Mouse (Mus musculus) cerebellum, adult (tissue): Measurements from ENCODE around the gene C1s2.
"Not testable (repeated sequence)": the region's sequence is repeated elsewhere in the genome, so short reads cannot be mapped to it uniquely, and the experiment has no call there.

Source experiments
- ATAC-seq: cut with Nextera tagmentation; 2 replicates; pipeline ENCODE4 v1.9.2; 2017; ENCODE audit warnings: mild to moderate bottlenecking, moderate library complexity, mixed read lengths; ENCODE audit not compliant: insufficient number of reproducible peaks, low FRiP score, low TSS enrichment

Gene C1s2

GRCm38 (mm10) chr6:124635985-124636384 is at the start of gene C1s2:
Gene C1s2, minus strand, starts transcription at chr6:124636085.
- ATAC-seq, result not testable (repeated sequence)

GRCm38 (mm10) chr6:124683591-124684417 is 47.9 kb upstream of the C1s2 start:
- no peak; the same call in 1 of the 2 replicates for ATAC-seq

DNA sequence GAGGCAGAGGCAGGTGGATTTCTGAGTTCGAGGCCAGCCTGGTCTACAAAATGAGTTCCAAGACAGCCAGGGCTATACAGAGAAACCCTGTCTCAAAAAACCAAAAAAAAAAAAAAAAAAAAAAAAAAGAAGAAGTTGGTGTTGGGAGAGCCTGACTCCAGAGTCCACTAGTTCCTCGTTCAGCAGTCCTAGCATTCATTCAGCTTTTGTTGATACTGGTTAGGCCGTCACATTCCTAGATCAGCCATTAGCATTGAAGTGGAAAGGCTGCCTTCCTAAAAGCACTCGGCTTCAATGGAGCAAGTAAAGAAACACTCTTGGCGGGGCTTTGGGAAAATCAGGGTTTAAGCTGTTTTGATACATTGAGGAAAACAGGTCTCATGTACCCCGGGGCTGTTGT is 46.4 kb upstream of the C1s2 start:
- ATAC-seq, result not testable (repeated sequence)

DNA sequence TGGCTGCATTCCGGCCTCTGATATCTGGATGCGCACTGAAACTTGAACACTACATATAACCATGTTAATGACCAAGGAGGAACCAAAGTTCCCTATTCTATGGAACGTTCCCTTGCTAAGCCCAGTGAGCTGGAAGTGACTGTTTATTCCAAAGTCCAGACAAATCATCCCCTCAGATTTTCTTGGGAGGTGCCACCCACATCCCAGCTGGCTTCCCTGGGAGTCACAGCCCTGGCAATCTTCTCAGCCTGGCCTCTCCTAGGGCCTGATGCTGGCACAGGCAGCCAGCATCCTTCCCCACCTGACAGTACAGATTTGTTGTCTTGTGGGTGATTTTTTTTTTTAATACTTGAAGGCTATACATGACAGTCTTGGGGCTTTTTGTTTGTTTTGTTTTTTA is 43.6 kb upstream of the C1s2 start:
- ATAC-seq, result no peak

DNA sequence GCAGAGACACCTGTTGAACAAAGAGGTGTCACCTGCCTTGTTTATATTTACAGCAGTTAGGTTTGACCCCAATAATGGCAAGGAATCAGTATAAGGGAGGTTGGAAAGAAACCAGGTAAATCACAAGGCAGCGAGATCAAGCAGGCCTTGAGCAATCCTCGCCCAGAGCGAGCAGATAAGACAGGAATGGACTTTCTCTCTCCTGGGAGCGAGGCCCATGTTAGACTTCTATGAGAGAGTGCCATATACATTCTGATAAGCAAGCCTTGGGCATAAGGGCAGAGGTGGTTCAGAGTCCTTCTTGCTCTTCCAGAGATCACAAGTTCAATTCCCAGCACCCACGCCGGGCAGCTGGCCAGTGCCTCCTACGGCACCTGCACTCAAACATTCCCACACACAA is 42.9 kb upstream of the C1s2 start:
- ATAC-seq, result no peak

- no peak for ATAC-seq
Measured at GRCm38 (mm10) chr6:124676171-124676570, 40.3 kb upstream of the C1s2 start.

DNA sequence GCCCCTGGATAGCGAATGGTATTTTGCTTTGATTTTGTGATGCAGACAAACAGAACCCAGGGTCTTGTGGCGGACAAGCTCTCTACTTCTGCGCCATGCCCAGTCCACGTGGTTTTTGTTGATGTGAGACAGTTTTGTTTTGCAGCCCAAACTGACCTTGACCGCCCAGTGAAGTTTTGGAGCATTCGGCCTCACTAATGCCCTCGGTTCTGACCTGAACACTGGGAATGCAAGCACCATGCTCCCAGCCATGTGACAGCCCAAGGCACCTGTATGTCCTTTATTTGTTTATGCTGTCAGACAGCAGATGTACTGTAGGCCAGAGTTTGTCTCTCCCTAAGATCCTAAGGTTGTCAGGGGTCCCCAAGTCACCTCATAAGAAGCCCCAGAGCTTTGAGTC is 38.7 kb upstream of the C1s2 start:
- no peak for ATAC-seq

- ATAC-seq, result peak; percentile 20; the same call in 1 of the 2 replicates
Measured at GRCm38 (mm10) chr6:124673619-124674018, 37.7 kb upstream of the C1s2 start.

DNA sequence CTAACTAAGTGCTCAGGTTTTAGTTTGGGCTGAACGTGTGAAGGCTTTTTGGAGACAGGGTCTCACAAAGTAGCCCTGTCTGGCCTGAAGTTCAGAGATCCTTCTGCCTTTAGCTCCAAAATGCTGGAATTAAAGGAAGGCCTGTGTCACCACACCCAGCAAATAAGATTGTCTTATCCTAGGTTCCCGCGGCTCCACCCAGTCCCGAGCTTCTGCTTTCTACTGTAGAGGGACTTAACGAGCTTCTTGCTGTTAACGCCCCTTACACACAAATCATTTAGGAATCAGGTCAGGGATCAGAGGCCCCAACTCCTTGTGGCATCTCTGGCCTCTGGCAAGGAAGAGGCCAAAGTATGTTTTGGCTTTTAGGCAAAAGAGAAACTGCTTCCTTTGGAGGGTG is 36.2 kb upstream of the C1s2 start:
- no peak for ATAC-seq

DNA sequence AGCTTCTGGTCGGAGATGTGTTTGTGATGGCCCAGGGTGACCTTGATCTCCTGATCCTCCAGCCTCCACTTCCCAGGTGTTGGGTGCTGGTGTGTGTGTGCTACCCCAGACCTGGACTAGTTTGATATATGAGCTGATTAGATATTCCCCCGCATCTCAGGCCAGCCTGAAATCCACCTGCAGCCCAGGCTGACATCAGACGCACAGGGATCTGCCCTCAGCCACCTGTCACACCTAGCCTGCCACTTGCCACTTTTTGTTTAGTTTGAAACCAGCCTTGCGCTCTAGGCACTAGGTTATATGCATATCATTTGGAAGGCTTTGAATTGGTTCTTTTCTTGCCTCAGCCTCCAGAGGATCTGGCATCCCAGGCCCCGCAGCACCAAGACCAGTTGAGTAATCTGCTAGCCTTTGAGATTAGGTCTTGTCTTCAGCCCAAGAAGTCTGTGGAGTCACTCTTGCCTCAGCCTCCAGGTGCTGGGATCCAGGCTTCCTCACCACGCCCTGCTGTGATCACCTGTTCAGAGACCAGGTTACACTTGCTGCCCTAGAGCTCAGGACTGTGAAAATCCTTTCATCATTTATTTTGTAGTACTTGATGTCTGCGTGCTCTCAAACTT is 34.5 kb upstream of the C1s2 start:
- no peak for ATAC-seq

DNA sequence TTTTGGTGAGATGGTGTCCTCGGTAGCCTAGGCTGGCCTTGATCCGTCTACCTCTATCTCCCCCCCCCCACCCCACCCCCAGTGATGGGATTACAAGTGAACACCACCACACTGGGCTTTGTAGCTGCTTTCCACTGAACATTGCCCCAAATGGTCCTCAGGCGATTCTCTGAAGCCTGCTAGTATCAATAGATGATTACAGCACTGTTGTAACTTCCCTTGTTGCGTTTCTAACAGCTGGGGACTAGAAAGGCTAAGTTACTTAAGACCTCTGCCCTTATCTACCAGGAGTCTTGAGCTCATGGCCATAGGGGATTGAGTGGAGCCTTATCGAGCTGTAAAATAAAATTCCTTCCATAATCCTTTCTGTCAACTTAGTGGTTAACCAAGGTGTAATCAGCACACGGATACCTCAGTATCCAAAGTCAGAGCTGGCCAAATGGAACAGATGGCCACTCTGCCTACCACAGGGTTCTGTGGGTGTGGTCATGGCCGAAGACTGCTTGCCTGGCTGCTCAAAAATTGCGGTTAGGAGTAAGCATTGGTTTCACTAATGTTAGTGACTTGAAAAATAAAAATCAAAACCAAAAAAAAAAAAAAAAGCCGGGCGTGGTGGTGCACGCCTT is 33.5 kb upstream of the C1s2 start:
- peak; percentile 87 for ATAC-seq

- ATAC-seq, result no peak
Measured at GRCm38 (mm10) chr6:124665011-124665410, 29.1 kb upstream of the C1s2 start.

DNA sequence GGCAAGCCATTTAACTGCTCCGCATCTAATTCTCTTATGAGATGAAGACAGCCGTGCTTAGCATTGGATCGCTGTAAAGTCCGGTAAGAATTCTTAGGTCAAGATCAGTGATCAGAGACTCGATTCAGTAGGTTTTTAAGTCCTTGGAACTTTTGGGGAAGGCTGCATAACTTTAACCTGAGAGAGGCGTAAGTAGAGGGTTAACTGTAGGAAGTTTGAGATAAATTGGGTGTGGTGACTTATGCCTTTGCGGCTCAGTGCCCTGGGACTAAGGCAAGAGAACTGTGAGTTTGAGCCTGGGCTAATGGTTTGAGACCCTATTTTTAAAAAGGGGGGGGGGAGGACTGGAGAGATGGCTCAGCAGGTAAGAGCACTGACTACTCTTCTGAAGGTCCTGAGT is 28.4 kb upstream of the C1s2 start:
- no peak for ATAC-seq

GRCm38 (mm10) chr6:124663424-124663795 is 27.5 kb upstream of the C1s2 start:
- no peak for ATAC-seq

GRCm38 (mm10) chr6:124662477-124663423 is 26.9 kb upstream of the C1s2 start, which contains the start of gene Lpcat3:
Gene Lpcat3, plus strand, starts transcription at chr6:124663027.
- ATAC-seq, result peak; percentile 95

GRCm38 (mm10) chr6:124661995-124662394 is 26.1 kb upstream of the C1s2 start:
- ATAC-seq, result no peak

- ATAC-seq, result no peak
Measured at GRCm38 (mm10) chr6:124661156-124661806, 25.4 kb upstream of the C1s2 start.

GRCm38 (mm10) chr6:124658067-124658466 is 22.2 kb upstream of the C1s2 start:
- ATAC-seq, result no peak

DNA sequence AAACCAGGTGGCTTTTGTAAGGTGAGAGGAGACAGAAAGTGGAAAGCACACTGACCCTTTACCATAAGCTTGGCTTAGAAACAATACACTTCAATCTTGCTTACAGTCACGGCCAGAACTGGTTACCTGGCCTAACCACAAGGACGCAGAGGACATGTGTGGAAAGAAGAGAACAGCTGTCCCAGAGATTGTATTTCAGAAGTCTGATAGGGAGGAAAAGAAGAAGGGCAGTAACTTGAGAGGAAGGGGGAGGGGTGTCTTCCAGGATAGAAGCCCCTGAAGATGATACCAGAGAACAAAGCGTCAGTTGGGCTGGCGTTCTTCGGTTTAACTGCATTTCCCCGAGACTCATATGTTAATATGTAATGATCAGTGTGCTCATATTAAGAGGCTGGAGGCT is 20.0 kb upstream of the C1s2 start:
- ATAC-seq, result no peak

DNA sequence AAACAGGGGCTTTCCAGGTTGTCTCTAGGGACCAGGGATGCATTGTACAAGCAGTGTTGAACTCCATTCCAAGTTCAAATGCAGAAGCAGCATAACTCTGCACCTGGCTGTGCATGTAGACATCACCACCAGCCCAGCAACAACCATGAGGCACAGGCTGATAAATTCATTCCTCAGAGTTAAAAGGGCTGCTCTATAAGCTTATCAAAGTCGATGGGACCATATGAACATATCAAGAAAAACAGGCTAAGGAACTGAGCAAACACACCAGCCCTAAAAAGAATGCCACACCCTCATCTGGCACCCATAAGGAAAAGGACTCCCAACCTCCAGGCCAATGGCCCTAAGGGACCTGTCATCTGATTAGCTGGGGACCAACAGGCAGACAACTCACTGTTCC is 10.5 kb upstream of the C1s2 start:
- no peak for ATAC-seq
